Mouse (Mus musculus): ENCODE results near the gene Ccdc130. TPM values are rescaled to one million over a fixed set of nuclear protein-coding genes. Genes with fewer than 3 reads are reported as not detected.

Ccdc130 gene
- polyA plus RNA-seq, 1 experiment = 12.0 TPM

GRCm38 (mm10) chr8:84280777-84281176 is 10.6 kb upstream of the Ccdc130 start:
- TF ChIP-seq CTCF (IDR thresholded peaks at IDR 0.05; ENCODE audit: borderline replicate concordance, insufficient read depth, low read length) = no peak
- TF ChIP-seq POLR2A (IDR thresholded peaks at IDR 0.05; ENCODE audit: low read depth, low read length) = no peak
- Histone ChIP-seq H3K4me1 (ENCODE audit: control insufficient read depth, insufficient read depth, low read length) (peaks cover 7% of the 10 kb centered on the region), H3K4me3 (ENCODE audit: insufficient read depth, low read length) (no peak overlapping the region), H3K27ac (ENCODE audit: insufficient read depth, low read length) (no peak overlapping the region)

DNA sequence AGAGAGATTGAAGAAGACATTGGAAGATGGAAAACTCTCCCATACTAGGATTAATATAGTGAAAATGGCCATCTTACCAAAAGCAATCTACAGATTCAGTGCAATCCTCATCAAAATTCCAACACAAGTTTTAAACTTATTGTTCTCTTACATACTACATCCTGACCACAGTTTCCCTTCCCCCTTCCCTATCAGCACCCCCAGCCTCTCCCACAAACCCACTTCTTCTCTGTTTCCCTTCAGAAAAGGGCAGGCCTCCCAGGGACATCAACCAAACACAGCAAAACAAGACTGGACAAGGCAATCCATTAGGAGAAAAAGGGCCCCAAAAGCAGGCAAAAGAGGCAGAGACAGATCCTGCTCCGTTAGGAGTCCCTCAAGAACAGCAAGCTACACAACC is 6.3 kb upstream of the Ccdc130 start:
- no peak overlapping the region for H3K27ac ChIP-seq (ENCODE audit: insufficient read depth, low read length)
- TF ChIP-seq CTCF (IDR thresholded peaks at IDR 0.05; ENCODE audit: borderline replicate concordance, insufficient read depth, low read length) (no peak), POLR2A (IDR thresholded peaks at IDR 0.05; ENCODE audit: low read depth, low read length) (no peak)
- no peak overlapping the region for H3K4me3 ChIP-seq (ENCODE audit: insufficient read depth, low read length)
- H3K4me1 ChIP-seq (ENCODE audit: control insufficient read depth, insufficient read depth, low read length) = no peaks in the 10 kb centered on the region

- H3K27ac ChIP-seq (ENCODE audit: insufficient read depth, low read length) = no peak overlapping the region
- peaks cover 5% of the 10 kb centered on the region; the same call in 1 of the 2 replicates for H3K4me1 ChIP-seq (ENCODE audit: control insufficient read depth, insufficient read depth, low read length)
- H3K4me3 ChIP-seq (ENCODE audit: insufficient read depth, low read length) = no peak overlapping the region
- no peak for TF ChIP-seq CTCF (IDR thresholded peaks at IDR 0.05; ENCODE audit: borderline replicate concordance, insufficient read depth, low read length)
- TF ChIP-seq POLR2A (IDR thresholded peaks at IDR 0.05; ENCODE audit: low read depth, low read length) = no peak
These were observed 3.8 kb upstream of the Ccdc130 start for GRCm38 (mm10) chr8:84273968-84274367.

GRCm38 (mm10) chr8:84272302-84272701 is 2.1 kb upstream of the Ccdc130 start:
- Histone ChIP-seq H3K4me1 (ENCODE audit: control insufficient read depth, insufficient read depth, low read length) (peaks cover 5% of the 10 kb centered on the region; the same call in 1 of the 2 replicates), H3K27ac (ENCODE audit: insufficient read depth, low read length) (no peak overlapping the region), H3K4me3 (ENCODE audit: insufficient read depth, low read length) (no peak overlapping the region)
- TF ChIP-seq POLR2A (IDR thresholded peaks at IDR 0.05; ENCODE audit: low read depth, low read length) = no peak
- TF ChIP-seq CTCF (IDR thresholded peaks at IDR 0.05; ENCODE audit: borderline replicate concordance, insufficient read depth, low read length) = no peak

DNA sequence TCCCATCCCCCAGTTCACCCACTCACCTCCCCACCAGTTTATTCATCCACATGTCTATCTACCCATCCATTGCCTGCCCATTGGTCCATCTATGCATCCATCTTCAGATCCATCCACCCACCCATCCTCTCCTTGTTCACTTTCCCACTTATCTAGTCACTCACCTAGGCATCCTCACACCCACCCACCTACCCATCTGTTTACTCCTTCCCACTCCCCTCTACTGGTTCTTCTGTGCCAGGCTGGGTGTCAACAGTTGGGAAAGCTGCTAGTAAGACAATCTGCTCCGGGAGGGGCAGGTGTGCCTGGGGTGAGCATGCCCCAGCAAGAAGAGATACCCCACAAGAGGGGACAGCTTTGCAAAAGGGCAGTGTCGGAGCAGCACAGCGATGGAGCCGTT is 9.1 kb downstream of the Ccdc130 start:
- H3K4me1 ChIP-seq (ENCODE audit: control insufficient read depth, insufficient read depth, low read length) = peaks cover 5% of the 10 kb centered on the region; the same call in 1 of the 2 replicates
- H3K27ac ChIP-seq (ENCODE audit: insufficient read depth, low read length) = no peak overlapping the region
- TF ChIP-seq CTCF (IDR thresholded peaks at IDR 0.05; ENCODE audit: borderline replicate concordance, insufficient read depth, low read length) = no peak
- no peak for TF ChIP-seq POLR2A (IDR thresholded peaks at IDR 0.05; ENCODE audit: low read depth, low read length)
- no peak overlapping the region for H3K4me3 ChIP-seq (ENCODE audit: insufficient read depth, low read length)

DNA sequence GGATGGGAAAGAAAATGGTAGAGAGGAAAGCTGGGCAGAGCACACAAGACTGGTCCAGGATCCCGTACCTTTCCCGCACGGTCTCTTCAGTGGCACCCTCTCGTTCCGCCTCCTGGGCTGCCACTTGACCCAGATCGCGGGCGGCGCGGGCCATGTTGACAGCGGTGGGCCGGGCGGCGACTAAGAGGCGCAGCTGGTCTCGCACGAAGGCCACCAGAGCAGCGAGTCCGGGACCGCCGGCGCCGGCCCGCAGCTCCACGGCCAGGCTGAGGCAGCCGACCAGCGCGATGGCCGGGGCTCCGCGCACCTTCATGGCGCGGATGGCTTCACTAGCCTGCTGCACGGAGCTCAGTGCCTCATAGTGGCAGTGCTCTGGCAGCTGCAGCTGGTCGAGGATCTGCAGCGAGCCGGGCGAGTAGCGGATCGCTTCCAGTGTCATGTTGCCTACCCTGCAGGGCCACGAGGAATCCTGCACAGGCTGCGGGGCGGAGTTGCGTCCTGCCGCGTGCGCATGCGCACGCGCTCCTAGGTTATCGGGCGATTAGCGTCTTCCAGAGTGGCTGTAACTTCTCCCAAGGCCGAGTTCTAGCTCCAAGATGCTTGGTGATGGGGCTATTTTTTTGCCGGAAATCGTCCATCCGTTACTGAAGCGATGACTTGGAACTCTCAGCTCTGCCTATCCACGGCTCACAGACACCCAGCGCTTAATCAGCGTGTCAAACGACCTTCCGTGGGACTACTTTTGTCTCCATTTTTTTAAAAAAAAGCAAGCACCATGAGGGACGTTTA is 13.2 kb downstream of the Ccdc130 start, which contains the start of gene Mri1:
Gene Mri1 (minus strand): TSS at position 505 of the 789 bp plus-strand sequence.
- H3K4me3 ChIP-seq (ENCODE audit: insufficient read depth, low read length) = peak within 1 kb of the TSS; percentile 64
- TF ChIP-seq POLR2A (IDR thresholded peaks at IDR 0.05; ENCODE audit: low read depth, low read length) = peak; percentile 87
- TF ChIP-seq CTCF (IDR thresholded peaks at IDR 0.05; ENCODE audit: borderline replicate concordance, insufficient read depth, low read length) = no peak
- H3K27ac ChIP-seq (ENCODE audit: insufficient read depth, low read length) = peak within 1 kb of the TSS; percentile 80
- H3K4me1 ChIP-seq (ENCODE audit: control insufficient read depth, insufficient read depth, low read length) = peaks cover 5% of the 10 kb centered on the region; the same call in 1 of the 2 replicates

- peak overlapping the region; percentile 64 for H3K4me3 ChIP-seq (ENCODE audit: insufficient read depth, low read length)
- peaks cover 5% of the 10 kb centered on the region; the same call in 1 of the 2 replicates for H3K4me1 ChIP-seq (ENCODE audit: control insufficient read depth, insufficient read depth, low read length)
- no peak overlapping the region for H3K27ac ChIP-seq (ENCODE audit: insufficient read depth, low read length)
- TF ChIP-seq CTCF (IDR thresholded peaks at IDR 0.05; ENCODE audit: borderline replicate concordance, insufficient read depth, low read length) (no peak), POLR2A (IDR thresholded peaks at IDR 0.05; ENCODE audit: low read depth, low read length) (no peak; the same call in 1 of the 2 replicates)
These were observed 13.7 kb downstream of the Ccdc130 start for GRCm38 (mm10) chr8:84256458-84256821.

GRCm38 (mm10) chr8:84255858-84256257 is 14.3 kb downstream of the Ccdc130 start:
- no peak for TF ChIP-seq POLR2A (IDR thresholded peaks at IDR 0.05; ENCODE audit: low read depth, low read length)
- TF ChIP-seq CTCF (IDR thresholded peaks at IDR 0.05; ENCODE audit: borderline replicate concordance, insufficient read depth, low read length) = no peak
- no peak overlapping the region for H3K27ac ChIP-seq (ENCODE audit: insufficient read depth, low read length)
- peak overlapping the region; percentile 64 for H3K4me3 ChIP-seq (ENCODE audit: insufficient read depth, low read length)
- peaks cover 5% of the 10 kb centered on the region; the same call in 1 of the 2 replicates for H3K4me1 ChIP-seq (ENCODE audit: control insufficient read depth, insufficient read depth, low read length)

DNA sequence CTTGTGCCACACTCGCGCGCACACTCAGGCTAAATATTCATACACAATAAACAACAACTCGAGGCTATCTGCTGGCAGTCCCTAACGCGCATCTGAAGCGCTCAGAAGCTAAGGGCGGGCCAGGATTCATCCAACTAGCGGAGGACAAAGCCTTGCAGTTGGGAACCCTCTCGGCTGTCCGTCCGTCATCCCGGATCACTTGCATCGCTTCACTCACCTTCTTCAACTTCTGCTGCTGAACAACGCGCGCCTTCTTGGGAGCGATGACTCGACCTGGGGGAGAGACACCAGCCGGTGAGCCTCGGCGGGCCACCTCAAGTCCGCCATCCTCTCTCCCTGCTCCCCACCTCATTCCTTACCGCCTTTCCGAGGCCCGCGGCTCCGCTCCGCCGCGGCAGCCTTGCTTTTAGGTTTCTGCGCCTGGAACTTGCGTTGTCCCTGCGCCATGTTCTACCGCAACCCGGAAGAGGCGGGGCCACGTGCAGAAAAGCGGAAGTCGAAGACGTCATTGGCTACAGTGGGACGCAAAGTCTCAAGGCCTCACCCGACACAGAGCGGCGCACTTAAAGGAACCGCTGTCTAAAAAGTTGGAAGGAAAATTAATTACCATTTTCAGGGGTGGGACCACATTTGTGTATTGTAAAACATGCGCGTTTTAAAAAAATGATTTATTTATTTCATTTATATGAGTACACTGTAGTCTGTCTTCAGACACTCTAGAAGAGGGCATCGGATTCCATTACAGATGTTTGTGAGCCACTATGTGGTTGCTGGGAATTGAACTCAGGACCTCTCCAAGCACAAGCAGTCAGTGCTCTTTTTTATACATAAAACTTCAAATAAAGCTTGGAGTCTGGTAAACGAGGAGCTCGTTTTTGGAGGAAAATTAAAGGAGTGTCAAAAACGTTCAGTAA is 20.7 kb downstream of the Ccdc130 start, which contains the start of gene D8Ertd738e:
Gene D8Ertd738e (minus strand): TSS at position 463 of the 914 bp plus-strand sequence.
- H3K4me3 ChIP-seq (ENCODE audit: insufficient read depth, low read length) = peak within 1 kb of the TSS; percentile 93
- TF ChIP-seq CTCF (IDR thresholded peaks at IDR 0.05; ENCODE audit: borderline replicate concordance, insufficient read depth, low read length) (no peak), POLR2A (IDR thresholded peaks at IDR 0.05; ENCODE audit: low read depth, low read length) (peak; percentile 93)
- H3K4me1 ChIP-seq (ENCODE audit: control insufficient read depth, insufficient read depth, low read length) = no peaks in the 10 kb centered on the region
- no peak within 1 kb of the TSS for H3K27ac ChIP-seq (ENCODE audit: insufficient read depth, low read length)

All from embryonic fibroblast, embryonic 13.5 days (primary cell).